Mouse (Mus musculus) gastrocnemius, postnatal 14 days (tissue): ENCODE measurements at regions not wholly inside any gene's neighbourhood (a gene's known extent, or its start where the extent isn't known, plus 50 kb on each side); places are given as distances from the start of the nearest gene placed in this dataset.
A peak's percentile ranks its signal among the peaks of the same experiment; 100 is the strongest.
"Not testable (repeated sequence)": the region's sequence is repeated elsewhere in the genome, so short reads cannot be mapped to it uniquely, and the experiment has no call there.

Experiments used
- DNase-seq: peaks from one replicate; pipeline ENCODE4 v3.0.0; 2021; ENCODE audit warnings: mixed read lengths
- intact Hi-C: fragments of 180-260 bp; cut with DNase I; formaldehyde crosslinking; loops from one replicate; pipeline ENCODE4 v1.15.1; 2025; ENCODE audit warnings: low total_unique reads

- intact Hi-C loops: no loop called here
- no peak for DNase-seq
Observed at GRCm38 (mm10) chr8:89934521-89934920, 413.6 kb downstream of the Tox3 start.

GRCm38 (mm10) chr8:89926666-89927232 lies 421.4 kb downstream of the Tox3 start:
- intact Hi-C loops: no loop called here

GRCm38 (mm10) chr8:89924697-89925096 lies 423.4 kb downstream of the Tox3 start:
- intact Hi-C loops, DNase-seq: not testable (repeated sequence)

More at GRCm38 (mm10) chr8:89926666-89927232, 421.4 kb downstream of the Tox3 start:
- DNase-seq: no peak

GRCm38 (mm10) chr8:89914076-89914475 lies 434.1 kb downstream of the Tox3 start:
- no peak for DNase-seq

GRCm38 (mm10) chr8:89906200-89906599 lies 441.9 kb downstream of the Tox3 start:
- intact Hi-C loops: no loop called here
- no peak for DNase-seq

More at GRCm38 (mm10) chr8:89914076-89914475, 434.1 kb downstream of the Tox3 start:
- intact Hi-C loops: no loop called here

GRCm38 (mm10) chr8:89905588-89905987 lies 442.6 kb downstream of the Tox3 start:
- DNase-seq: no peak
- intact Hi-C loops: no loop called here

GRCm38 (mm10) chr8:89903346-89903745 lies 444.8 kb downstream of the Tox3 start:
- no peak for DNase-seq
- intact Hi-C loops: no loop called here

- no peak for DNase-seq
- intact Hi-C loops: no loop called here
Observed at GRCm38 (mm10) chr8:89872768-89873167, 475.4 kb downstream of the Tox3 start.

- no peak for DNase-seq
- intact Hi-C loops: no loop called here
Observed at GRCm38 (mm10) chr8:89871966-89872365, 476.2 kb downstream of the Tox3 start.

- intact Hi-C loops: loop anchor here (10.0 kb wide), 1 partner anchor 855 kb away; no protein-coding TSS in a partner anchor
- no peak for DNase-seq
Observed at GRCm38 (mm10) chr8:89859813-89860212, 488.3 kb downstream of the Tox3 start.

- no peak for DNase-seq
- intact Hi-C loops: loop anchor here (10.0 kb wide), 1 partner anchor 856 kb away; no protein-coding TSS in a partner anchor
Observed at GRCm38 (mm10) chr8:89858706-89859385, 489.3 kb downstream of the Tox3 start.

- intact Hi-C loops: loop anchor here (10.0 kb wide), 1 partner anchor 859 kb away; no protein-coding TSS in a partner anchor
- no peak for DNase-seq
Observed at GRCm38 (mm10) chr8:89855556-89855955, 492.6 kb downstream of the Tox3 start.

- intact Hi-C loops: loop anchor here (5.0 to 10.0 kb wide), 2 partner anchors 864 to 942 kb away; no protein-coding TSS in a partner anchor
- peak; percentile 17 for DNase-seq
Observed at GRCm38 (mm10) chr8:89850209-89850796, 497.8 kb downstream of the Tox3 start.

- DNase-seq: peak; percentile 10
- intact Hi-C loops: loop anchor here (5.0 to 10.0 kb wide), 2 partner anchors 865 to 943 kb away; no protein-coding TSS in a partner anchor
Observed at GRCm38 (mm10) chr8:89849416-89850208, 498.5 kb downstream of the Tox3 start.

GRCm38 (mm10) chr8:89838494-89838893 lies 509.6 kb downstream of the Tox3 start:
- intact Hi-C loops: no loop called here

GRCm38 (mm10) chr8:89833715-89834114 lies 514.4 kb downstream of the Tox3 start:
- DNase-seq: no peak
- intact Hi-C loops: no loop called here

More at GRCm38 (mm10) chr8:89838494-89838893, 509.6 kb downstream of the Tox3 start:
- DNase-seq: no peak

GRCm38 (mm10) chr8:89824586-89824985 lies 523.6 kb downstream of the Tox3 start:
- no peak for DNase-seq
- intact Hi-C loops: no loop called here

GRCm38 (mm10) chr8:89823631-89824030 lies 524.5 kb downstream of the Tox3 start:
- intact Hi-C loops: no loop called here
- DNase-seq: no peak

- intact Hi-C loops: no loop called here
- no peak for DNase-seq
Observed at GRCm38 (mm10) chr8:89812036-89812711, 536.0 kb downstream of the Tox3 start.
